Mouse (Mus musculus): ENCODE data around the gene Anapc15-ps. TPM values are rescaled to one million over a fixed set of nuclear protein-coding genes. Genes with fewer than 3 reads are reported as not detected.

The Anapc15-ps gene
- polyA plus RNA-seq, 2 experiments = not detected

DNA sequence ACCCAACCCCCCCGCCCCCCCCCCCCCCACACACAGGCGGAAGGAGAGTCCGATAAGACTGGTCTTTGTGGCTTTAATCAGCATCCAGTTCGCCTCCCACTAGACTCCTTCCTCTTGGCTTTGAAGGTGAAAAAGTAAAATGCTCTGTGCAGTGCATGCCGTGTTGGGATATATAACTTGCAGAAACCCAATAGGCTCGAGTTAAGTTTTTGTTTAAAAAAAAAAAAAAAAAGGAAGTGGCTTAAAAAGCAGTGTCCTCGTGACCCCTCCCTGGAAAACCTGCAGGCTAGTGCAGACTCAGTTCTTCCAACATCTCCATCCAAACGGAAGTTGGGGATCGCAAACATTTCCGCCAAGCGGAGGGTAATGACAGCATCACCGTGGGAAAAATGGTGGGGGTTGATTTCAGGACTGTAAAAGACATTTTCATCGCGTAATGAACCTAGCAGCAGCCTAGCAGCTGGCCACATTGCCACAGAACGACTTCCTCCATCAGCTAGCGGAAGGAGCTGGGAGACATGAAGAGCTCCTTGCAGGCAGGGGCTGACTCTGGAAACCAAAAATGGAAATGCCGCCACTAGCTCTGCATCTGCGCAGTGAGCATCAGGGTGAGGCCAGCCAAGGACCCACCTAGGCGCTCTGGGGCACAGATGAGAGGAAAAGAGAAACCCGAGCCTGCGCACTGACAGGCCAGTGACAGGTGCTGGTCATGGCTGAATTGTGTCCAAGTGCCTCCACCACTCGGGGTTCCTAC, 4.3 kb upstream of the Anapc15-ps start:
- Histone ChIP-seq H3K4me2 (replicated peaks; ENCODE audit: low read depth, low read length, severe bottlenecking) (peak overlapping the region; percentile 32), H3K27me3 (ENCODE audit: control insufficient read depth, insufficient read depth, low read length) (no peaks in the 10 kb centered on the region), H3K36me3 (ENCODE audit: control insufficient read depth, insufficient read depth, low read length) (no peaks in the 10 kb centered on the region), H3K27ac (replicated peaks; ENCODE audit: low read depth, low read length) (peak overlapping the region; percentile 56), H3K4me3 (replicated peaks; ENCODE audit: low read length) (peak overlapping the region; percentile 10; the same call in 1 of the 2 replicates), H3K4me1 (ENCODE audit: control insufficient read depth, insufficient read depth, low read length) (peaks cover 11% of the 10 kb centered on the region; the same call in 1 of the 2 replicates), H3K9ac (ENCODE audit: low read depth, low read length, severe bottlenecking) (no peak overlapping the region), H3K9me3 (ENCODE audit: control insufficient read depth, low read length) (0 out of 2 replicates have a peak, but pooled peaks cover 4% of the 10 kb centered on the region)
- DNase-seq (ENCODE audit: low spot score) (peak; percentile 66), ATAC-seq (ENCODE audit: low FRiP score, low read depth) (peak; percentile 68)
- 31% methylated on average over 22 of the region's 22 CpGs for WGBS
- TF ChIP-seq POLR2A (IDR thresholded peaks at IDR 0.05; ENCODE audit: borderline replicate concordance, extremely low read depth, insufficient read depth, insufficient read length) = no peak

DNA sequence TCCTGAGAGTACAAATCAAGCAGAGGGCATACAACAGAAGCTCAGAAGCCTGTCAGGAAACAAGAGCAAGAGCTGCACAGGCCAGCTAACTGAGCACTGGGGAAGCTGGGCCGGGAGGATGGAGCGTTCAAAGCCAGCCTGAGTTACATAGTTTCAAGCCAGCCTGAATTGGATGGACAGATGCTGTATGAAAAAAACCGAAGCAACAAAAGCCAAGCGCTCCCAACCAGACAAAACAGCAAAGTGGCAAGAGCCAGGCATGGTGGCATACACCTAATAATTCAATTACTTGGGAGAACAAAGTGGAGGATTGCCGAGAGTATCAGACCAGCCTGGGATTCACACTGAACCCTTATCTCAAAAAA, 3.7 kb upstream of the Anapc15-ps start:
- no peaks in the 10 kb centered on the region for H3K27me3 ChIP-seq (ENCODE audit: control insufficient read depth, insufficient read depth, low read length)
- no peak overlapping the region for H3K27ac ChIP-seq (replicated peaks; ENCODE audit: low read depth, low read length)
- H3K9me3 ChIP-seq (ENCODE audit: control insufficient read depth, low read length) = 0 out of 2 replicates have a peak, but pooled peaks cover 4% of the 10 kb centered on the region
- ATAC-seq (ENCODE audit: low FRiP score, low read depth) (no peak), DNase-seq (ENCODE audit: low spot score) (no peak)
- H3K4me1 ChIP-seq (ENCODE audit: control insufficient read depth, insufficient read depth, low read length) = peaks cover 11% of the 10 kb centered on the region; the same call in 1 of the 2 replicates
- no peak overlapping the region for H3K4me3 ChIP-seq (replicated peaks; ENCODE audit: low read length)
- no peak overlapping the region for H3K9ac ChIP-seq (ENCODE audit: low read depth, low read length, severe bottlenecking)
- H3K4me2 ChIP-seq (replicated peaks; ENCODE audit: low read depth, low read length, severe bottlenecking) = peak overlapping the region; percentile 32
- 78% methylated on average over 5 of the region's 5 CpGs for whole genome bisulfite sequencing
- H3K36me3 ChIP-seq (ENCODE audit: control insufficient read depth, insufficient read depth, low read length) = no peaks in the 10 kb centered on the region
- TF ChIP-seq POLR2A (IDR thresholded peaks at IDR 0.05; ENCODE audit: borderline replicate concordance, extremely low read depth, insufficient read depth, insufficient read length) = no peak

DNA sequence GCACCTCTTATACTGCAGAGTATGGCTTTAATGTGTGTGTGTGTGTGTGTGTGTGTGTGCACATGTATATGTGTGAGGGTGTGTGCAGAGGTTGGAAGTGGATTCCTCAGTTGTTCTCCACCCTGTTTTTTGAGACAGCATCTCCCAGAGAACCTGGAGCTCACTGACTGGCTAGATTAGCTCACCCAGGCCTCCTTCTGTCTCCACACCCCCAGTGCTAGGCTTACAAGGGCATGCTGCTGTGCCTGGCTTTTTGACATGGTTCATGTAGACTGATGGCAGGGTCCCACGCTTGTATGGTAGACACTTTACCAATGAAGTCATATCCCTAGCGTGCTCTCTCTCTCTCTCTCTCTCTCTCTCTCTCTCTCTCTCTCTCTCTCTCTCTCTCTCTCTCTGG, 3.1 kb upstream of the Anapc15-ps start:
- Histone ChIP-seq H3K27ac (replicated peaks; ENCODE audit: low read depth, low read length) (no peak overlapping the region), H3K4me2 (replicated peaks; ENCODE audit: low read depth, low read length, severe bottlenecking) (no peak overlapping the region), H3K27me3 (ENCODE audit: control insufficient read depth, insufficient read depth, low read length) (no peaks in the 10 kb centered on the region), H3K4me1 (ENCODE audit: control insufficient read depth, insufficient read depth, low read length) (peaks cover 11% of the 10 kb centered on the region; the same call in 1 of the 2 replicates), H3K4me3 (replicated peaks; ENCODE audit: low read length) (no peak overlapping the region), H3K9me3 (ENCODE audit: control insufficient read depth, low read length) (0 out of 2 replicates have a peak, but pooled peaks cover 4% of the 10 kb centered on the region), H3K9ac (ENCODE audit: low read depth, low read length, severe bottlenecking) (no peak overlapping the region), H3K36me3 (ENCODE audit: control insufficient read depth, insufficient read depth, low read length) (no peaks in the 10 kb centered on the region)
- DNase-seq (ENCODE audit: low spot score) (no peak), ATAC-seq (ENCODE audit: low FRiP score, low read depth) (no peak)
- no peak for TF ChIP-seq POLR2A (IDR thresholded peaks at IDR 0.05; ENCODE audit: borderline replicate concordance, extremely low read depth, insufficient read depth, insufficient read length)
- 95% methylated on average over 2 of the region's 2 CpGs for WGBS

DNA sequence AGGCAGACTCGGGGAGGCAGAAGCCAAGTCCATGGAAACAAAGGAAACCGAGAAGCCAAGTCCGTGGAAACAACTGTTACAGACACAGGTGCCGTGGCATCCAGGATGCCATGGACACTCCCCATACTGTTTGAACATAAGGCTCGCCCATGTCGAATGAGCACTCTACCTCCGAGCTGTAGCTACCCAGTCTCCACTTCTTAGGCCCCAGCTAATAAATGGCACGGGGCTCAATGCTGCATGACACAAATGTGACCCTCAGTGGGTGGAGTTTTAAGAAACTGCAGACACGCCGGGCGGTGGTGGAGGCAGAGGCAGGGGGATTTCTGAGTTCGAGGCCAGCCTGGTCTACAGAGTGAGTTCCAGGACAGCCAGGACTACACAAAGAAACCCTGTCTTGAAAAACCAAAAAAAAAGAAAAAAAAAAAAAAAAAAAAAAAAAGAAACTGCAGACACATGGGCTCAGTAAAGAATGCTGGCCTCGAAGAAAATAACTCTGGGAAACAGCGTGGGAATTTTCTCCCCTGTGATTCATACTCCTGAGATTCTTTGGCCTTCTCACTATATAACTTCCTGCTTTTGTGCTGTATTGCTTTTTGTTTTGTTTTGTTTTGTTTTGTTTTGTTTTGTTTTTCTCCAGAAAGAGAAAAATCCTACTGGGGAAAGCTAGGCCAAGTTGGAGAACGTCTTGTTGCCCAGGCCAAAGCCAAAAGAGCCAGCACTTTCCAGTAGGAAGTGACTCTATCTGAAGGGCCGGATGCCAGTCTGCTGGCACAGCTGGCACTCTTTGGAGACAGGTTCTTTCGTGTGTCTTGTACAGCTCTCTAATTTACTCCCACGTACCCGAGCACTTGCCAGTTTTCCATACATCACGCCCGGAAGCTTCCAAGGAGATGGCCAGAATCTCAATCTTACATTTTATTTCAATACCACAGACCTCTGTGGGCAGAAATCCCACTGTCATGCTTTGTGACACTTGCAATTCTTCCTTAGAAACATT, 2.2 kb downstream of the Anapc15-ps start:
- no peak overlapping the region for H3K4me2 ChIP-seq (replicated peaks; ENCODE audit: low read depth, low read length, severe bottlenecking)
- no peak overlapping the region for H3K9ac ChIP-seq (ENCODE audit: low read depth, low read length, severe bottlenecking)
- no peaks in the 10 kb centered on the region for H3K27me3 ChIP-seq (ENCODE audit: control insufficient read depth, insufficient read depth, low read length)
- H3K27ac ChIP-seq (replicated peaks; ENCODE audit: low read depth, low read length) = no peak overlapping the region
- no peaks in the 10 kb centered on the region for H3K36me3 ChIP-seq (ENCODE audit: control insufficient read depth, insufficient read depth, low read length)
- 0 out of 2 replicates have a peak, but pooled peaks cover 4% of the 10 kb centered on the region for H3K9me3 ChIP-seq (ENCODE audit: control insufficient read depth, low read length)
- no peak for TF ChIP-seq POLR2A (IDR thresholded peaks at IDR 0.05; ENCODE audit: borderline replicate concordance, extremely low read depth, insufficient read depth, insufficient read length)
- no peak overlapping the region for H3K4me3 ChIP-seq (replicated peaks; ENCODE audit: low read length)
- H3K4me1 ChIP-seq (ENCODE audit: control insufficient read depth, insufficient read depth, low read length) = no peaks in the 10 kb centered on the region
- no peak for DNase-seq (ENCODE audit: low spot score)
- no peak for ATAC-seq (ENCODE audit: low FRiP score, low read depth)
- whole genome bisulfite sequencing = 86% methylated on average over 21 of the region's 21 CpGs

DNA sequence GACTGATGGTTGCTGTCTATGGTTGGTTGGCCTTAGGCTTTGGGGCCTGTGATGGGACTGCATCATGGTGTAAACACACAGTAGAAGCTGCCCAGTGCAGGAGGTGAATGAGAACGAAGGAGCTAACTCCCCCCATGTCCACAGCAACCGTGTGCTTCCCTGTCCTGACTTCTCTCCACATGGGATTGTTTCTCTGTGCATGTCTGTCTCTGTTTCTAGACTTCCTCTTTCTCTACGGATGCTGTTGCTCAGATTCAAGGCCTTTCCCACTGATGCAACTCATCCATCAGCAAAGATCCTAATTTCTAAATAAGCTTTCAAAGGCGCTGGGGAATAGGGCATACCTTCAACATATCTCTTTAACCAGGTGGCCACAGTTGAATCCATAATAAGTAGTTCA, 3.4 kb downstream of the Anapc15-ps start:
- H3K36me3 ChIP-seq (ENCODE audit: control insufficient read depth, insufficient read depth, low read length) = no peaks in the 10 kb centered on the region
- H3K9ac ChIP-seq (ENCODE audit: low read depth, low read length, severe bottlenecking) = no peak overlapping the region
- no peaks in the 10 kb centered on the region for H3K27me3 ChIP-seq (ENCODE audit: control insufficient read depth, insufficient read depth, low read length)
- no peak overlapping the region for H3K4me3 ChIP-seq (replicated peaks; ENCODE audit: low read length)
- H3K9me3 ChIP-seq (ENCODE audit: control insufficient read depth, low read length) = 0 out of 2 replicates have a peak, but pooled peaks cover 4% of the 10 kb centered on the region
- H3K27ac ChIP-seq (replicated peaks; ENCODE audit: low read depth, low read length) = no peak overlapping the region
- 89% methylated on average over 4 of the region's 4 CpGs for WGBS
- no peak for DNase-seq (ENCODE audit: low spot score)
- no peak for TF ChIP-seq POLR2A (IDR thresholded peaks at IDR 0.05; ENCODE audit: borderline replicate concordance, extremely low read depth, insufficient read depth, insufficient read length)
- no peak overlapping the region for H3K4me2 ChIP-seq (replicated peaks; ENCODE audit: low read depth, low read length, severe bottlenecking)
- H3K4me1 ChIP-seq (ENCODE audit: control insufficient read depth, insufficient read depth, low read length) = no peaks in the 10 kb centered on the region
- ATAC-seq (ENCODE audit: low FRiP score, low read depth) = no peak

Data from limb, embryonic 14.5 days (tissue).